Mouse (Mus musculus) kidney, adult 9 months (tissue): ENCODE results near the gene Proser2.
"Not testable (repeated sequence)": the region's sequence is repeated elsewhere in the genome, so short reads cannot be mapped to it uniquely, and the experiment has no call there.

Experiments
- DNase-seq: peaks from one replicate; pipeline ENCODE4 v3.0.0; 2022

Gene Proser2

GRCm38 (mm10) chr2:6128136-6128805 lies 1.7 kb downstream of the Proser2 start:
- DNase-seq: no peak

GRCm38 (mm10) chr2:6123046-6123445 lies 7.0 kb downstream of the Proser2 start:
- no peak for DNase-seq

GRCm38 (mm10) chr2:6121091-6121490 lies 8.9 kb downstream of the Proser2 start:
- no peak for DNase-seq

GRCm38 (mm10) chr2:6118246-6118645 lies 11.8 kb downstream of the Proser2 start:
- peak; percentile 42 for DNase-seq

- no peak for DNase-seq
These were observed 16.2 kb downstream of the Proser2 start for GRCm38 (mm10) chr2:6113792-6114191.

- no peak for DNase-seq
These were observed 17.4 kb downstream of the Proser2 start for GRCm38 (mm10) chr2:6112619-6113018.

GRCm38 (mm10) chr2:6105437-6105836 lies 24.6 kb downstream of the Proser2 start:
- no peak for DNase-seq

GRCm38 (mm10) chr2:6100755-6101154 lies 29.3 kb downstream of the Proser2 start:
- no peak for DNase-seq

GRCm38 (mm10) chr2:6100027-6100749 lies 29.8 kb downstream of the Proser2 start:
- DNase-seq: no peak

- DNase-seq: no peak
These were observed 30.6 kb downstream of the Proser2 start for GRCm38 (mm10) chr2:6099443-6099842.

- no peak for DNase-seq
These were observed 31.1 kb downstream of the Proser2 start for GRCm38 (mm10) chr2:6098924-6099323.

- DNase-seq: no peak
These were observed 32.8 kb downstream of the Proser2 start for GRCm38 (mm10) chr2:6097113-6097716.

- DNase-seq: not testable (repeated sequence)
These were observed 40.1 kb downstream of the Proser2 start for GRCm38 (mm10) chr2:6089941-6090340.

- DNase-seq: no peak
These were observed 42.9 kb downstream of the Proser2 start for GRCm38 (mm10) chr2:6087151-6087550.

- no peak for DNase-seq
These were observed 44.1 kb downstream of the Proser2 start for GRCm38 (mm10) chr2:6085622-6086530.

- DNase-seq: no peak
These were observed 46.3 kb downstream of the Proser2 start for GRCm38 (mm10) chr2:6083696-6084095.

GRCm38 (mm10) chr2:6082615-6083014 lies 47.4 kb downstream of the Proser2 start:
- DNase-seq: no peak

- no peak for DNase-seq
These were observed 48.9 kb downstream of the Proser2 start for GRCm38 (mm10) chr2:6081108-6081507.

- DNase-seq: no peak
These were observed 50.0 kb downstream of the Proser2 start for GRCm38 (mm10) chr2:6080037-6080436.

GRCm38 (mm10) chr2:6075530-6075896 lies 54.5 kb downstream of the Proser2 start:
- DNase-seq: no peak

GRCm38 (mm10) chr2:6074891-6075529 lies 55.0 kb downstream of the Proser2 start:
- DNase-seq: peak; percentile 74

- DNase-seq: no peak
These were observed 57.2 kb downstream of the Proser2 start for GRCm38 (mm10) chr2:6072685-6073260.
